Mouse (Mus musculus): Measurements from ENCODE around the gene Tcf15. TPM values are rescaled to one million over a fixed set of nuclear protein-coding genes. Genes with fewer than 3 reads are reported as not detected.

Gene Tcf15
- polyA plus RNA-seq, 1 experiment from 2014 or later: 41.0 TPM

GRCm38 (mm10) chr2:152148675-152149074 lies 5.3 kb downstream of the Tcf15 start:
- H3K36me3 ChIP-seq (ENCODE audit: control insufficient read depth, insufficient read depth, low read length): no peaks in the 10 kb centered on the region
- H3K27me3 ChIP-seq (ENCODE audit: control insufficient read depth, insufficient read depth, low read length): peaks cover 10% of the 10 kb centered on the region
- peaks cover 17% of the 10 kb centered on the region; the same call in 1 of the 2 replicates for H3K4me1 ChIP-seq (ENCODE audit: control insufficient read depth, insufficient read depth, low read length)
- ATAC-seq (ENCODE audit: insufficient read depth, low FRiP score, low TSS enrichment) (no peak), DNase-seq (ENCODE audit: low spot score) (no peak)
- H3K9ac ChIP-seq (ENCODE audit: low read length): no peak overlapping the region
- H3K4me2 ChIP-seq (ENCODE audit: low read depth): no peak overlapping the region
- H3K9me3 ChIP-seq (ENCODE audit: control insufficient read depth, low read length): no peaks in the 10 kb centered on the region
- no peak overlapping the region for H3K4me3 ChIP-seq (ENCODE audit: low read depth, low read length)
- H3K27ac ChIP-seq (ENCODE audit: low read depth, low read length): no peak overlapping the region
- 93% methylated on average over 9 of the region's 9 CpGs for WGBS

GRCm38 (mm10) chr2:152149891-152150290 lies 6.5 kb downstream of the Tcf15 start:
- Histone ChIP-seq H3K9me3 (ENCODE audit: control insufficient read depth, low read length) (no peaks in the 10 kb centered on the region), H3K36me3 (ENCODE audit: control insufficient read depth, insufficient read depth, low read length) (no peaks in the 10 kb centered on the region), H3K27ac (ENCODE audit: low read depth, low read length) (no peak overlapping the region), H3K27me3 (ENCODE audit: control insufficient read depth, insufficient read depth, low read length) (0 out of 2 replicates have a peak, but pooled peaks cover 2% of the 10 kb centered on the region), H3K4me3 (ENCODE audit: low read depth, low read length) (no peak overlapping the region), H3K4me1 (ENCODE audit: control insufficient read depth, insufficient read depth, low read length) (peaks cover 8% of the 10 kb centered on the region; the same call in 1 of the 2 replicates), H3K9ac (ENCODE audit: low read length) (no peak overlapping the region), H3K4me2 (ENCODE audit: low read depth) (no peak overlapping the region)
- ATAC-seq (ENCODE audit: insufficient read depth, low FRiP score, low TSS enrichment): no peak
- DNase-seq (ENCODE audit: low spot score): no peak
- 13% methylated on average over 4 of the region's 4 CpGs for WGBS

- no peak overlapping the region for H3K4me2 ChIP-seq (ENCODE audit: low read depth)
- H3K9ac ChIP-seq (ENCODE audit: low read length): no peak overlapping the region
- DNase-seq (ENCODE audit: low spot score) (no peak), ATAC-seq (ENCODE audit: insufficient read depth, low FRiP score, low TSS enrichment) (no peak)
- no peaks in the 10 kb centered on the region for H3K36me3 ChIP-seq (ENCODE audit: control insufficient read depth, insufficient read depth, low read length)
- peaks cover 5% of the 10 kb centered on the region; the same call in 1 of the 2 replicates for H3K4me1 ChIP-seq (ENCODE audit: control insufficient read depth, insufficient read depth, low read length)
- no peak overlapping the region for H3K27ac ChIP-seq (ENCODE audit: low read depth, low read length)
- no peak overlapping the region for H3K4me3 ChIP-seq (ENCODE audit: low read depth, low read length)
- no peaks in the 10 kb centered on the region for H3K9me3 ChIP-seq (ENCODE audit: control insufficient read depth, low read length)
- WGBS: 68% methylated on average over 6 of the region's 6 CpGs
- no peaks in the 10 kb centered on the region for H3K27me3 ChIP-seq (ENCODE audit: control insufficient read depth, insufficient read depth, low read length)
Measured at GRCm38 (mm10) chr2:152150373-152150772, 7.0 kb downstream of the Tcf15 start.

- H3K4me1 ChIP-seq (ENCODE audit: control insufficient read depth, insufficient read depth, low read length): 0 out of 2 replicates have a peak, but pooled peaks cover 5% of the 10 kb centered on the region
- no peak overlapping the region for H3K4me3 ChIP-seq (ENCODE audit: low read depth, low read length)
- H3K36me3 ChIP-seq (ENCODE audit: control insufficient read depth, insufficient read depth, low read length): no peaks in the 10 kb centered on the region
- H3K27me3 ChIP-seq (ENCODE audit: control insufficient read depth, insufficient read depth, low read length): no peaks in the 10 kb centered on the region
- WGBS: 18% methylated on average over 3 of the region's 3 CpGs
- DNase-seq (ENCODE audit: low spot score) (peak; percentile 18), ATAC-seq (ENCODE audit: insufficient read depth, low FRiP score, low TSS enrichment) (no peak)
- H3K27ac ChIP-seq (ENCODE audit: low read depth, low read length): no peak overlapping the region
- H3K9ac ChIP-seq (ENCODE audit: low read length): no peak overlapping the region
- no peaks in the 10 kb centered on the region for H3K9me3 ChIP-seq (ENCODE audit: control insufficient read depth, low read length)
- no peak overlapping the region for H3K4me2 ChIP-seq (ENCODE audit: low read depth)
Measured at GRCm38 (mm10) chr2:152153361-152153760, 10.0 kb downstream of the Tcf15 start.

GRCm38 (mm10) chr2:152155414-152156208 lies 12.2 kb downstream of the Tcf15 start:
- Histone ChIP-seq H3K4me3 (ENCODE audit: low read depth, low read length) (no peak overlapping the region), H3K9ac (ENCODE audit: low read length) (no peak overlapping the region), H3K27me3 (ENCODE audit: control insufficient read depth, insufficient read depth, low read length) (no peaks in the 10 kb centered on the region), H3K9me3 (ENCODE audit: control insufficient read depth, low read length) (0 out of 2 replicates have a peak, but pooled peaks cover 3% of the 10 kb centered on the region), H3K27ac (ENCODE audit: low read depth, low read length) (no peak overlapping the region), H3K4me2 (ENCODE audit: low read depth) (no peak overlapping the region), H3K36me3 (ENCODE audit: control insufficient read depth, insufficient read depth, low read length) (no peaks in the 10 kb centered on the region), H3K4me1 (ENCODE audit: control insufficient read depth, insufficient read depth, low read length) (0 out of 2 replicates have a peak, but pooled peaks cover 5% of the 10 kb centered on the region)
- ATAC-seq (ENCODE audit: insufficient read depth, low FRiP score, low TSS enrichment) (no peak), DNase-seq (ENCODE audit: low spot score) (peak; percentile 42)
- 49% methylated on average over 7 of the region's 7 CpGs for WGBS

- Histone ChIP-seq H3K4me3 (ENCODE audit: low read depth, low read length) (no peak overlapping the region), H3K9ac (ENCODE audit: low read length) (no peak overlapping the region), H3K27ac (ENCODE audit: low read depth, low read length) (no peak overlapping the region), H3K36me3 (ENCODE audit: control insufficient read depth, insufficient read depth, low read length) (no peaks in the 10 kb centered on the region), H3K27me3 (ENCODE audit: control insufficient read depth, insufficient read depth, low read length) (no peaks in the 10 kb centered on the region), H3K9me3 (ENCODE audit: control insufficient read depth, low read length) (0 out of 2 replicates have a peak, but pooled peaks cover 3% of the 10 kb centered on the region), H3K4me1 (ENCODE audit: control insufficient read depth, insufficient read depth, low read length) (0 out of 2 replicates have a peak, but pooled peaks cover 5% of the 10 kb centered on the region), H3K4me2 (ENCODE audit: low read depth) (no peak overlapping the region)
- 86% methylated on average over 6 of the region's 6 CpGs for whole genome bisulfite sequencing
- no peak for ATAC-seq (ENCODE audit: insufficient read depth, low FRiP score, low TSS enrichment)
- DNase-seq (ENCODE audit: low spot score): no peak
Measured at GRCm38 (mm10) chr2:152156471-152156870, 13.1 kb downstream of the Tcf15 start.

- 91% methylated on average over 1 of the region's 1 CpGs for WGBS
- no peak overlapping the region for H3K9ac ChIP-seq (ENCODE audit: low read length)
- ATAC-seq (ENCODE audit: insufficient read depth, low FRiP score, low TSS enrichment): no peak
Measured at GRCm38 (mm10) chr2:152159487-152159886, 16.1 kb downstream of the Tcf15 start.

GRCm38 (mm10) chr2:152166257-152166656 lies 22.9 kb downstream of the Tcf15 start:
- no peak overlapping the region for H3K4me2 ChIP-seq (ENCODE audit: low read depth)
- H3K36me3 ChIP-seq (ENCODE audit: control insufficient read depth, insufficient read depth, low read length): no peaks in the 10 kb centered on the region
- H3K4me3 ChIP-seq (ENCODE audit: low read depth, low read length): no peak overlapping the region
- no peaks in the 10 kb centered on the region for H3K27me3 ChIP-seq (ENCODE audit: control insufficient read depth, insufficient read depth, low read length)
- H3K27ac ChIP-seq (ENCODE audit: low read depth, low read length): no peak overlapping the region
- ATAC-seq (ENCODE audit: insufficient read depth, low FRiP score, low TSS enrichment) (no peak), DNase-seq (ENCODE audit: low spot score) (no peak)
- H3K9me3 ChIP-seq (ENCODE audit: control insufficient read depth, low read length): no peaks in the 10 kb centered on the region
- 87% methylated on average over 6 of the region's 6 CpGs for WGBS
- 0 out of 2 replicates have a peak, but pooled peaks cover 4% of the 10 kb centered on the region for H3K4me1 ChIP-seq (ENCODE audit: control insufficient read depth, insufficient read depth, low read length)
- no peak overlapping the region for H3K9ac ChIP-seq (ENCODE audit: low read length)

More at GRCm38 (mm10) chr2:152159487-152159886, 16.1 kb downstream of the Tcf15 start:
- Histone ChIP-seq H3K36me3 (ENCODE audit: control insufficient read depth, insufficient read depth, low read length) (no peaks in the 10 kb centered on the region), H3K4me2 (ENCODE audit: low read depth) (no peak overlapping the region), H3K9me3 (ENCODE audit: control insufficient read depth, low read length) (0 out of 2 replicates have a peak, but pooled peaks cover 3% of the 10 kb centered on the region), H3K27me3 (ENCODE audit: control insufficient read depth, insufficient read depth, low read length) (no peaks in the 10 kb centered on the region), H3K4me1 (ENCODE audit: control insufficient read depth, insufficient read depth, low read length) (no peaks in the 10 kb centered on the region), H3K4me3 (ENCODE audit: low read depth, low read length) (no peak overlapping the region), H3K27ac (ENCODE audit: low read depth, low read length) (no peak overlapping the region)
- no peak for DNase-seq (ENCODE audit: low spot score)

GRCm38 (mm10) chr2:152167851-152168290 lies 24.5 kb downstream of the Tcf15 start:
- Histone ChIP-seq H3K36me3 (ENCODE audit: control insufficient read depth, insufficient read depth, low read length) (no peaks in the 10 kb centered on the region), H3K9me3 (ENCODE audit: control insufficient read depth, low read length) (no peaks in the 10 kb centered on the region), H3K9ac (ENCODE audit: low read length) (no peak overlapping the region), H3K4me1 (ENCODE audit: control insufficient read depth, insufficient read depth, low read length) (0 out of 2 replicates have a peak, but pooled peaks cover 4% of the 10 kb centered on the region), H3K27ac (ENCODE audit: low read depth, low read length) (no peak overlapping the region), H3K4me2 (ENCODE audit: low read depth) (no peak overlapping the region), H3K27me3 (ENCODE audit: control insufficient read depth, insufficient read depth, low read length) (no peaks in the 10 kb centered on the region), H3K4me3 (ENCODE audit: low read depth, low read length) (no peak overlapping the region)
- WGBS: 35% methylated on average over 8 of the region's 8 CpGs
- peak; percentile 74 for DNase-seq (ENCODE audit: low spot score)
- ATAC-seq (ENCODE audit: insufficient read depth, low FRiP score, low TSS enrichment): peak; percentile 58
